Mouse (Mus musculus): Measurements from ENCODE around the gene Prep. TPM values are rescaled to one million over a fixed set of nuclear protein-coding genes. Genes with fewer than 3 reads are reported as not detected.
"Not testable (repeated sequence)": the region's sequence is repeated elsewhere in the genome, so short reads cannot be mapped to it uniquely, and the experiment has no call there.

Prep gene
- total RNA-seq, 2 experiments from 2014 or later = 8.2 to 8.8 TPM

- DNase-seq (ENCODE audit: low spot score in 2 of 2) = no peak
Measured at GRCm38 (mm10) chr10:45075491-45076051, 8.6 kb downstream of the Prep start.

GRCm38 (mm10) chr10:45076585-45076984 is 9.6 kb downstream of the Prep start:
- DNase-seq (ENCODE audit: low spot score in 2 of 2) = no peak

- no peak for DNase-seq (ENCODE audit: low spot score in 2 of 2)
Measured at GRCm38 (mm10) chr10:45077353-45077752, 10.3 kb downstream of the Prep start.

- no peak for DNase-seq (ENCODE audit: low spot score in 2 of 2)
Measured at GRCm38 (mm10) chr10:45079756-45080155, 12.8 kb downstream of the Prep start.

- no peak for DNase-seq (ENCODE audit: low spot score in 2 of 2)
Measured at GRCm38 (mm10) chr10:45080490-45080889, 13.5 kb downstream of the Prep start.

- DNase-seq (ENCODE audit: low spot score in 2 of 2) = no peak
Measured at GRCm38 (mm10) chr10:45082730-45083129, 15.7 kb downstream of the Prep start.

GRCm38 (mm10) chr10:45084002-45084401 is 17.0 kb downstream of the Prep start:
- DNase-seq (ENCODE audit: low spot score in 2 of 2) = not testable (repeated sequence)

- no peak for DNase-seq (ENCODE audit: low spot score in 2 of 2)
Measured at GRCm38 (mm10) chr10:45084471-45084870, 17.5 kb downstream of the Prep start.

GRCm38 (mm10) chr10:45085315-45085714 is 18.3 kb downstream of the Prep start:
- DNase-seq (ENCODE audit: low spot score in 2 of 2) = no peak

GRCm38 (mm10) chr10:45086637-45087036 is 19.6 kb downstream of the Prep start:
- DNase-seq (ENCODE audit: low spot score in 2 of 2) = no peak

- DNase-seq (ENCODE audit: low spot score in 2 of 2) = no peak
Measured at GRCm38 (mm10) chr10:45091462-45092079, 24.6 kb downstream of the Prep start.

- no peak for DNase-seq (ENCODE audit: low spot score in 2 of 2)
Measured at GRCm38 (mm10) chr10:45092080-45093056, 25.4 kb downstream of the Prep start.

- peak in 1 of 2 experiments; percentile 69 for DNase-seq (ENCODE audit: low spot score in 2 of 2)
Measured at GRCm38 (mm10) chr10:45098751-45099150, 31.7 kb downstream of the Prep start.

- no peak for DNase-seq (ENCODE audit: low spot score in 2 of 2)
Measured at GRCm38 (mm10) chr10:45100473-45100872, 33.5 kb downstream of the Prep start.

- DNase-seq (ENCODE audit: low spot score in 2 of 2) = no peak
Measured at GRCm38 (mm10) chr10:45103184-45103583, 36.2 kb downstream of the Prep start.

- peak; percentile 30 to 63 for DNase-seq (ENCODE audit: low spot score in 2 of 2)
Measured at GRCm38 (mm10) chr10:45104098-45104497, 37.1 kb downstream of the Prep start.

GRCm38 (mm10) chr10:45104535-45105079 is 37.6 kb downstream of the Prep start:
- no peak for DNase-seq (ENCODE audit: low spot score in 2 of 2)

GRCm38 (mm10) chr10:45106541-45106940 is 39.5 kb downstream of the Prep start:
- DNase-seq (ENCODE audit: low spot score in 2 of 2) = no peak

GRCm38 (mm10) chr10:45107313-45107712 is 40.3 kb downstream of the Prep start:
- no peak for DNase-seq (ENCODE audit: low spot score in 2 of 2)

- DNase-seq (ENCODE audit: low spot score in 2 of 2) = peak; percentile 36 to 71
Measured at GRCm38 (mm10) chr10:45109041-45109440, 42.0 kb downstream of the Prep start.

GRCm38 (mm10) chr10:45109974-45110373 is 43.0 kb downstream of the Prep start:
- DNase-seq (ENCODE audit: low spot score in 2 of 2) = no peak

- DNase-seq (ENCODE audit: low spot score in 2 of 2) = no peak
Measured at GRCm38 (mm10) chr10:45112927-45113326, 45.9 kb downstream of the Prep start.
